Mouse (Mus musculus): ENCODE results near the gene Nfatc2. TPM values are rescaled to one million over a fixed set of nuclear protein-coding genes. Genes with fewer than 3 reads are reported as not detected.

The Nfatc2 gene
- polyA plus RNA-seq (2017; shearing (Covaris generic)), result 68.0 TPM

GRCm38 (mm10) chr2:168601491-168602386, at the start of gene Nfatc2:
Gene Nfatc2 (minus strand): TSS chr2:168601657.

Other genes with a start within 250 kb of the Nfatc2 start
- gene Atp9a, start 140.8 kb upstream of the Nfatc2 start, polyA plus RNA-seq (2017; shearing (Covaris generic)), result 28.3 TPM
- gene Sall4, start 166.3 kb upstream of the Nfatc2 start, polyA plus RNA-seq (2017; shearing (Covaris generic)), result not detected

All from inflammation-experienced regulatory T-cells, adult 16 weeks (primary cell).